Mouse (Mus musculus) neural tube, embryonic 14.5 days (tissue): ENCODE results near the gene Chic2. TPM values are rescaled to one million over a fixed set of nuclear protein-coding genes. Genes with fewer than 3 reads are reported as not detected.

ENCODE experiments used
- ATAC-seq: fragments of 200-750 bp; cut with Nextera tagmentation; 2 replicates; pipeline ENCODE4 v1.8.0; 2017; ENCODE audit warnings: low read depth, mild to moderate bottlenecking, moderate TSS enrichment, moderate library complexity
- H3K27ac ChIP-seq: fragments of 300-500 bp; sonication (generic); 2 replicates; pipeline ENCODE4 v1.5.1; 2014; ENCODE audit warnings: low read depth, mild to moderate bottlenecking, control low read depth, low read length, moderate library complexity, mixed read lengths
- H3K27me3 ChIP-seq: fragments of 300-500 bp; sonication (generic); 2 replicates; pipeline ENCODE4 v1.6.1; 2014; ENCODE audit warnings: low read length; ENCODE audit not compliant: control insufficient read depth, insufficient read depth
- H3K36me3 ChIP-seq: fragments of 300-500 bp; sonication (generic); 2 replicates; pipeline ENCODE4 v1.6.1; 2014; ENCODE audit warnings: low read length, mixed read lengths; ENCODE audit not compliant: control insufficient read depth, insufficient read depth
- H3K4me1 ChIP-seq: fragments of 300-500 bp; sonication (generic); 2 replicates; pipeline ENCODE4 v1.6.1; 2014; ENCODE audit warnings: low read length; ENCODE audit not compliant: control insufficient read depth, insufficient read depth
- H3K4me2 ChIP-seq: fragments of 300-500 bp; sonication (generic); 2 replicates; pipeline ENCODE4 v1.6.1; 2014; ENCODE audit warnings: mild to moderate bottlenecking, low read depth, low read length, control low read depth
- H3K4me3 ChIP-seq: fragments of 300-500 bp; sonication (generic); 2 replicates; pipeline ENCODE4 v1.5.1; 2014; ENCODE audit warnings: low read depth, low read length, control low read depth, mixed read lengths
- H3K9ac ChIP-seq: fragments of 300-500 bp; sonication (generic); replicated peaks from 2 replicates; pipeline ENCODE4 v1.6.1; 2014; ENCODE audit warnings: low read depth, mild to moderate bottlenecking, control low read depth, low read length, mixed read lengths
- H3K9me3 ChIP-seq: fragments of 300-500 bp; sonication (generic); 2 replicates; pipeline ENCODE4 v1.6.1; 2016; ENCODE audit warnings: low read length; ENCODE audit not compliant: control insufficient read depth
- WGBS: fragments of 180-500 bp; shearing (Covaris S2); extraction: QIAGEN DNeasy Blood & Tissue Kit; methylation state at CpG from one replicate; pipeline ENCODE4 v1.1.7; 2014; 5-methylcytosine and 5-hydroxymethylcytosine counted together
- polyA plus RNA-seq: library from polyadenylated mRNA; unstranded; fragments of >200 nt; fragmentation: Nextera tagmentation; extraction: Ambion mirVana; gene quantifications from 2 replicates; pipeline ENCODE4 v1.2.1, GENCODE M21; 2014

Gene Chic2
- polyA plus RNA-seq, 1 experiment from 2014 or later: 50.1 TPM

- ATAC-seq: no peak
- Histone ChIP-seq H3K27me3 (no peaks in the 10 kb centered on the region), H3K9ac (no peak overlapping the region), H3K9me3 (no peaks in the 10 kb centered on the region), H3K4me3 (no peak overlapping the region), H3K27ac (no peak overlapping the region), H3K36me3 (no peaks in the 10 kb centered on the region), H3K4me2 (no peak overlapping the region), H3K4me1 (peaks cover 3% of the 10 kb centered on the region; the same call in 1 of the 2 replicates)
- WGBS: 49% methylated on average over 22 of the region's 22 CpGs
These were observed 70.5 kb downstream of the Chic2 start for GRCm38 (mm10) chr5:74974061-74974581.

DNA sequence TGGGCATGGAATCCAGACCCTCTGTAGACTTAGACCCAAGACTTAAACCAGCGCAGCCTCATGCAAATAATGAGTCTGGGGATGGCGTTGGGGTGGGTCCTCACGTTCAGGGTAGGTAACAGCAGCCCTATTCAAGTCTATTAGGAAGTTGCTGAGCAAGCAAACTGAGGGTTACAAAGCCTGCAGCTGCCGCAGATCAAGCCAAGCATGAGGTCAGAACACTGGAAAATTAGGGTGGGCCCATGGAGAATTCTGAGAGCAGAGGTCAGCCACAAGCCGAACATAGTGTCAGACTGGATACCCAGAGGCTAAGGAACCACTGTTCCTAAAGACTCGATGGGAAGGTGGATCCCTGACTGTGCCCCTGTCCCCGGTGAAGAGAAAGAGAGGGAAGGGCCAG is 73.2 kb downstream of the Chic2 start:
- no peak overlapping the region for H3K4me2 ChIP-seq
- no peaks in the 10 kb centered on the region for H3K9me3 ChIP-seq
- no peaks in the 10 kb centered on the region for H3K27me3 ChIP-seq
- WGBS: 66% methylated on average over 7 of the region's 7 CpGs
- H3K27ac ChIP-seq: no peak overlapping the region
- no peak overlapping the region for H3K4me3 ChIP-seq
- H3K9ac ChIP-seq: no peak overlapping the region
- no peak for ATAC-seq
- peaks cover 3% of the 10 kb centered on the region; the same call in 1 of the 2 replicates for H3K4me1 ChIP-seq
- no peaks in the 10 kb centered on the region for H3K36me3 ChIP-seq

DNA sequence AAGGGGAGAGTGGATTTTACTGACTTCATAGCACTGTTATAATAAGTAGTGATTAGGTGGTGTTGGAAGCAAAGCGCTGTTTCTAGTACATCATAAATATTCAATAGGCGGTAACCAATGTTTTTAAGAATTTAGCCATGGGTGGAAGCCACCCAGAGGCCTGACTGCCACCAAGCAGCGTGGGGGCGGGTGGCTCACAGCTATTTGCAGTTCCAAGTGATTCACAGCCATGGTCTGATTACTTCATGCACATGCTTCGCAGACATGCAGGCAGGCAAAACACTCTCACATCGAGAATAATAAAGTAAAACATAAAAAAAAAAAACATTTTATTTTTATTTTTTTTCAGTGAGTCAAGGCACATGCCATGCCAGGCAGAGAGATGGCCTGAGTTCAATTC is 75.2 kb downstream of the Chic2 start:
- no peak overlapping the region for H3K9ac ChIP-seq
- H3K4me3 ChIP-seq: no peak overlapping the region

DNA sequence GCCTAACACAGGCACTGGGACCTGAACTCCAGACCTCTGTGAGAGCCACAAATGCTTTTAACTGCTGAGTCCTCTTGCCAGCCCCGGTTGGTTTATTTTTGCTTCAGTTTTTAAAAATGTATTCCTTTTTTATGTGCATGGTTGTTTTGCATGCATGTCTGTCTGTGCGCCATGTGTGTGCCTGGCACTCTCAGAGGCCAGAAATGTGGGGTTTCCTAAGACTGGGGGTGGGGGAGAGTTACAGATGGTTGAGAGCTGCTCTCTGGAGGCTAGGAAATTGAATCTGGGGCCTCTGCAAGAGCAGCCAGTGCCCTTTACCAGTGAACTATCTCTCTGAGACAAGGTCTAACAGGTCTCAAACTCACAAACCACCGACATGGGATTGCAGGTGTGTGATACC is 76.7 kb downstream of the Chic2 start:
- H3K36me3 ChIP-seq: no peaks in the 10 kb centered on the region
- WGBS: 78% methylated on average over 3 of the region's 3 CpGs
- ATAC-seq: no peak
- H3K9ac ChIP-seq: no peak overlapping the region
- H3K4me1 ChIP-seq: no peaks in the 10 kb centered on the region
- no peak overlapping the region for H3K27ac ChIP-seq
- H3K4me2 ChIP-seq: no peak overlapping the region
- H3K27me3 ChIP-seq: peaks cover 4% of the 10 kb centered on the region; the same call in 1 of the 2 replicates
- H3K9me3 ChIP-seq: no peaks in the 10 kb centered on the region
- no peak overlapping the region for H3K4me3 ChIP-seq

More for the DNA sequence above, 75.2 kb downstream of the Chic2 start:
- no peak for ATAC-seq
- no peaks in the 10 kb centered on the region for H3K9me3 ChIP-seq
- H3K27ac ChIP-seq: no peak overlapping the region
- H3K4me1 ChIP-seq: no peaks in the 10 kb centered on the region
- peaks cover 4% of the 10 kb centered on the region; the same call in 1 of the 2 replicates for H3K27me3 ChIP-seq
- 83% methylated on average over 6 of the region's 6 CpGs for WGBS
- H3K36me3 ChIP-seq: no peaks in the 10 kb centered on the region
- H3K4me2 ChIP-seq: no peak overlapping the region

GRCm38 (mm10) chr5:74966891-74967290 is 77.7 kb downstream of the Chic2 start:
- ATAC-seq: no peak

DNA sequence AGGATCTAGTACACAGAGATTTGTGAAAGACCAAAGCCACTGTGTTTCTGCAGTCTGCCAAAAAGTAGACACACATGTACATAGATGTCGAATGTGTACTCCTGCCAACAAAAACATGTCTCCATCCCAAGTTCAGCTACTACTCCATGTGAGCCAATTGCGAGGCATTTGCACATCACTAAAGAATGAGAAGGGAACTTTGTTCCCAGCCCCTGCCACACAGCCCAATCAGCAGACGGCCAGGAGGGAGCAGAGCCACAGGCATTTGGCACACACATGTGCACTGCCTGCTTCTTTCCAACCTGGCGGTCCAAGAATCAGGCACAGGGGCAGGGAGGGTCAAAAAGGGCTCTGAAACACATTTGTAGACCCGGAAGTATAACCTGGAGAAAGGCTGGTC is 81.8 kb downstream of the Chic2 start:
- Histone ChIP-seq H3K27me3 (peaks cover 4% of the 10 kb centered on the region; the same call in 1 of the 2 replicates), H3K9me3 (no peaks in the 10 kb centered on the region), H3K4me2 (no peak overlapping the region), H3K36me3 (no peaks in the 10 kb centered on the region), H3K4me1 (no peaks in the 10 kb centered on the region), H3K4me3 (no peak overlapping the region), H3K27ac (no peak overlapping the region), H3K9ac (no peak overlapping the region)
- WGBS: 79% methylated on average over 5 of the region's 5 CpGs
- no peak for ATAC-seq

More at GRCm38 (mm10) chr5:74966891-74967290, 77.7 kb downstream of the Chic2 start:
- 47% methylated on average over 10 of the region's 10 CpGs for WGBS
- Histone ChIP-seq H3K9me3 (no peaks in the 10 kb centered on the region), H3K4me2 (no peak overlapping the region), H3K9ac (no peak overlapping the region), H3K4me1 (no peaks in the 10 kb centered on the region), H3K4me3 (no peak overlapping the region), H3K27me3 (peaks cover 4% of the 10 kb centered on the region; the same call in 1 of the 2 replicates), H3K27ac (no peak overlapping the region), H3K36me3 (no peaks in the 10 kb centered on the region)

DNA sequence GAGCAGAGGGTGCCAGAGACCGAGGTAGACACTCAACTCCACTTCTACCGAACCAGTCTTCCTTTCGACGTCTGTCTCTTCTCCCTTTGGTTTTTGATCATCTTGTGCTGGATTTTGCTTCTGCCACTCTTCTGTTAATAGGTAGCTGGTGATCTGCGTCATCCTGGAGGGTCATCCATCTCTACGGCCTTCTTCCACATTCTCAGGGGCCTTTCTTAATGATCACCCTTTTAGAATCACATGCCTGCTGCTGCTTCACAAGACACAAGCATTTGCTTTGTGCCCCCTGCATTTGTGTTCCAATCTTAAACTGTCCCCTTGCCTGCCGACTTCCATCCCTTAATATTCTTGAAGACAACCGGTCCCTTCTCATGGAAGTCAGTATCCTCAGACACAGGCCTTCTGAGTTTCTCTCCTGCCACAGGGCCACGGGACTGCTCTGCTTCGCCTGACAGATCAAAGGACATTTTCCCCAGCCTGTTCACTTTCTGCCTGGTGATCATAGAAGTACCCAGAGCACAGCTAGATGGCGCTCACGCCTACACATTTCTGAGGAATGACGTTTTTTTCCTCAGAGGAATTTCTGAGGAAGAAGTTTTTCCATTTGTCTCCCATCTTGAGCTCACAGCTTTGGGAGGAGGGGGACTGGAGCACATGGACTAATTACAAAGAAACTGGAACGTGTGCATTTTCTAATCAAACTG is 83.6 kb downstream of the Chic2 start:
- Histone ChIP-seq H3K27me3 (peaks cover 4% of the 10 kb centered on the region; the same call in 1 of the 2 replicates), H3K36me3 (no peaks in the 10 kb centered on the region), H3K4me3 (no peak overlapping the region), H3K27ac (no peak overlapping the region), H3K4me2 (no peak overlapping the region), H3K9ac (no peak overlapping the region), H3K9me3 (no peaks in the 10 kb centered on the region), H3K4me1 (no peaks in the 10 kb centered on the region)
- peak; percentile 66; the same call in 1 of the 2 replicates for ATAC-seq
- 33% methylated on average over 14 of the region's 14 CpGs for WGBS

GRCm38 (mm10) chr5:74960306-74960705 is 84.3 kb downstream of the Chic2 start:
- Histone ChIP-seq H3K4me3 (no peak overlapping the region), H3K9ac (no peak overlapping the region), H3K27me3 (peaks cover 4% of the 10 kb centered on the region; the same call in 1 of the 2 replicates), H3K36me3 (no peaks in the 10 kb centered on the region), H3K27ac (no peak overlapping the region), H3K4me1 (no peaks in the 10 kb centered on the region), H3K4me2 (no peak overlapping the region), H3K9me3 (no peaks in the 10 kb centered on the region)
- ATAC-seq: no peak
- 67% methylated on average over 9 of the region's 9 CpGs for WGBS

DNA sequence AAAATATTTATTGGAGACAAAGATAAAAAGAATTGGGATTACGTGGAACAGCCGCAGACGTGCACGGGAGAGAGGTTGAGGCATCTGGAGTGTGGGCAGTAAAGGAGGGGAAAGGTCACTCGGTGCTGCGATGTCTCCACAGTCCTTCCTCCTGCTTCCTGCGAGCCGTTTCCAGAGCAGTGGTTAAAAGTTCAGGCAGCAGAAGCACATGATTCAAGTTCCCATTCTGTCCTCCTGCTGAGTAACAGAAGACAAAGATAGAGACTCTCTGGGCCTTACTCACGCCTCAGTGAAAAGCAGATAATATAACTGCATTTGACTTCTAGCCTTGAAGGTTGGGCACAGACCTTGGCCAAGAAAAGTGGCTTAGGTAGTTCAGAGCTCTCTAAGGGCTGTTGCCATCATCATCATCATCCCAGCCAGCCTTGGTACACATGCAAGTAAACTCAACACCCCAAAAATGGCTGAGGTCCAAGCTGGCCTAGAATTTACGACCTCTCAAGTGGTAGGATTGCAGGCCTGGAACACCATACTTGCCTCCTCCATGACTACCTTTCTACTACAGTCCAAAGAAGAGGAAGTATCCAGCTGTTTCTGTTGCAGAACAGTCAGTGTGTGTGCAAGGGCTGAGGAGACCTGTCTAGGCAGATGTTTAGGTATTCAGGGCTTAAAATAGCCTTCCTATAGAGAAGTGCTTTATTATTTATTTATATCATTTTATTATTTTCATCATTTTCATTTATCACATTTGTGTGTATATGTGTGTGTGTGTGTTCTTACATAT is 87.1 kb downstream of the Chic2 start:
- no peaks in the 10 kb centered on the region for H3K4me1 ChIP-seq
- no peak for ATAC-seq
- 61% methylated on average over 10 of the region's 10 CpGs for WGBS
- no peak overlapping the region for H3K9ac ChIP-seq
- no peaks in the 10 kb centered on the region for H3K9me3 ChIP-seq
- H3K36me3 ChIP-seq: no peaks in the 10 kb centered on the region
- no peak overlapping the region for H3K4me2 ChIP-seq
- H3K4me3 ChIP-seq: no peak overlapping the region
- no peak overlapping the region for H3K27ac ChIP-seq
- H3K27me3 ChIP-seq: no peaks in the 10 kb centered on the region
